Mouse (Mus musculus): ENCODE results near the gene Raver1.

Gene Raver1

DNA sequence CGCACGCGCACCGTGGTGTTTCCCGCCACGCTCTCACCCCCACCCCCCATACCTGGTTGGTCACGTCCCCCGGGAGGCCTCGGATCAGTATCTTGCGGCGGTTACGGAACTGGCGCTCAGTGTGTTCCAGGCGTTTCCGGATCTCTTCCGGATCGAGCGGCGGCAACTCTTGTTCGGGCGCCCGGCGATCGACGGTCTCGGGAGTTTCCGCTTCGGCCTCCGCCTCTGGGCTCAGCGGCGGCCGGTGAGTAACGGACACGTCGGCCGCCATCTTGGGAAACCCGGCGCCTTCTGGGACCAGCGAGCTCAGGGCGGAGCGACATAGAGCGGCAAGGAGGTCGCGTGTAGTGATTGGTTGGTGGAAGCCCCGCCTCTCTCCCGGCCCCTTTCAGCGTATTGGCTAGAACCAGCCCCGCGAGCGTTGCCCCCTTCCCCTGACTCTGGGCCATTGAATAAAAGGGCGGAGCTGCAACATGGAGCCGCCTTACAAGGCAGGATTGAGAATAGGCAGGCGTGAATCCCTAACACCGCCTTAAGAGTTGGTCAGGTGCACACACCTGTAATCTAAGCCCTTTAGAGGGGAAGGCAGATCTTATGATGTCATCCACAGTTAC, at the start of gene Raver1, which contains the start of gene Gm38431:
Gene Raver1 (minus strand): TSS at position 302 of the 614 bp plus-strand sequence.
Gene Gm38431 (minus strand): TSS at position 291 of the 614 bp plus-strand sequence.
- in situ Hi-C loops (cut with MboI, MseI), result loop anchor here in 1 of 2 experiments (5.0 kb wide), 1 partner anchor 35 kb away; no protein-coding TSS in a partner anchor

DNA sequence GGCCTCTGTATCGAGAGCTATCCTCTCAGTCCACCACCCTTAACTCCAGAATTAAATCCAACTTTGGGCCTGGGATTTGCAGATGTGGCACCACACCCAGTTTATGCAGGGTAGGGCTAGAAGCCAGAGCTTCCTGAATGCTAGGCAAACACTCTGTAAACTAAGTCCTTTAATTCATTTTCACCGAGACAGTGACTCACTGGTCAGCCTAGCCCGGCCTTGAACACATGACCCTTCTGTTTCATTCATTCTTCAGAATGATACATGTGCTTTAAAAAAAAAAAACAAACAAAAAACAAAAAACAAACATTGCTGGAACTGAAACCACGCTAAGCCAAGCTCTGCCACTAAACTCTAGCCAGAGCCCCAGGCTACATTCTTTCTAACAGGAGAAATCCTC, 46.6 kb upstream of the Raver1 start:
- in situ Hi-C loops (cut with MboI, MseI), result no loop called here

DNA sequence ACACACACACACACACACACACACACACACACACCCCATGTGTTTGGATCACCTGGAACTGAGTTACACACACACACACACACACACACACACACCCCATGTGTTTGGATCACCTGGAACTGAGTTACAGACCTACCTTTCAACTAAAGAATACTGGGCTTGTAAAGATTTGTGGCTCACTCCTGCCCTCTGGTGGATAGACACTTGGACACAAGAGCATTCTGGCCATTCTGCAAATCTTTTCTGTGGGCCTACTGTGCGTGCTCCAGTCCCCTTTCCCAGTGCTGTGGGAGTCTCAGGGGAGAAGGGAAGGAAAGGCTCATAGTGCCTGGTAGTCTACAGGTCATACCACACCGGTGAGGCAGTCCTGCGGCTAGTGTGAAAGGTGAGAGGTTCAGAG, 45.4 kb upstream of the Raver1 start:
- in situ Hi-C loops (cut with MboI, MseI), result no loop called here

DNA sequence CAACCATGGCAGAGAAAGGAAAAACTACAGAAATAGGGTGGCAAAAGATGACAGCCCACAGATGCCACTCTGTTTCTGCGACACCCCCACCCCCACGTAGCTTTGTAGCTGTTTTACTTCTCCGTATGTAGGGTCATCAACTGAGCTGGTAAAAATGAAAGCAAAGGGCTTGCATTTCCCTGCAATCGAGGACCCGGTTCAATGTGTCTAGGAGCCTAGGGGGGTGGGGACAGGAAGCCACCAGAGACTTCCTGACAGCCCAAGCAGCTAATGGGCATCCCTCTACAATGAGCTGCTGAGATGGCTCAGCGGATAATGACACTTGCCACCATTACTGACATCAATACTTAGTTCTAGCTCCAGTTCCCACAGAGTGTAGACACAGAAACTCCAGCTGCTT, 44.6 kb upstream of the Raver1 start:
- in situ Hi-C loops (cut with MboI, MseI), result no loop called here

DNA sequence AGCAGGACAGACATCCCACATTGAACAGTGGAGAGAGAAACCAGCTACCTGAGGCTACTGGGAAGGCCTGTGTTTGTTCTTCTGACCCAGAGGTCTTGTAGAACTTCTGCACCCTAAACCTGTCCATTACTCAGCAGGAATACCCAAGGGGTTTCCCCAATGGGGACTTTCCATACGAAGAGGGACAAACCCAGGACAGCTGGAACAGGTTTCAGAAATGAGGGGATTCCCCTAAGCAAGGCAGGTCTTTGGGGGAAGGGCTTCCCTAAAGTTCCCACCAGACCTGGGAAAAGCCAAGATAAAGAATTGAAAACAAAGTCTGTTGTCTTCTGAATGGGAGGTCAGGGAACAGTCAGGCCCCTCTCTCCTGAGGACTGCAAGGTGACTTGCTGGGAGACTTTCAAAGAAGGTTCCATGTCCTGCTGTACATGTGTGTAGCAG, 44.2 kb upstream of the Raver1 start:
- in situ Hi-C loops (cut with MboI, MseI), result no loop called here

DNA sequence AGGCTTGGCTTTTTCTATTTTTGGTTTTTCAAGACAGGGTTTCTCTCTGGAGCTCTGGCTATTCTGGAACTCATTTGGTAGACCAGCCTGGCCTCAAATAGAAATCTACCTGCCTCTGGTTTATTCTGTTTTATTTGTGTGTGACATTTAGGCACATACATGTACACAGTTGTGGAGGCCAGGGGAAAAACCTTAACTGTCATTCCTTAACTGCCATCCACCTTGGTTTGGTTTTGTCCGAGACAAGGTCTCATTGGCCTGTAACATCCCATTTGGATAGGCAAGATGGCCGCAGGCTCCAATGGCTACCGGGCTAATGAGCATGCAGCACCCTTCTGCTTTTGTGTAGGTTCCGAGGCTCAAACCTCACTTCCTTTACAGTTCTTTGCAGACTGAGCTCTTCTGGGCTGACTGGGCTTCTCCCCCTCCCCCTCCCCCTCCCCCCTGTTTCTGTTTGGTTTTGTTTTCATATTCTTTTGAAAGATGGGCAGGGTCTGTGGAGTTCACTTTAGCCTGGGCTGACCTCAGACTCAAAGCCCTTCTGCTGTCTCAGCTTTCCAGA, 43.6 kb upstream of the Raver1 start:
- in situ Hi-C loops (cut with MboI, MseI), result no loop called here

DNA sequence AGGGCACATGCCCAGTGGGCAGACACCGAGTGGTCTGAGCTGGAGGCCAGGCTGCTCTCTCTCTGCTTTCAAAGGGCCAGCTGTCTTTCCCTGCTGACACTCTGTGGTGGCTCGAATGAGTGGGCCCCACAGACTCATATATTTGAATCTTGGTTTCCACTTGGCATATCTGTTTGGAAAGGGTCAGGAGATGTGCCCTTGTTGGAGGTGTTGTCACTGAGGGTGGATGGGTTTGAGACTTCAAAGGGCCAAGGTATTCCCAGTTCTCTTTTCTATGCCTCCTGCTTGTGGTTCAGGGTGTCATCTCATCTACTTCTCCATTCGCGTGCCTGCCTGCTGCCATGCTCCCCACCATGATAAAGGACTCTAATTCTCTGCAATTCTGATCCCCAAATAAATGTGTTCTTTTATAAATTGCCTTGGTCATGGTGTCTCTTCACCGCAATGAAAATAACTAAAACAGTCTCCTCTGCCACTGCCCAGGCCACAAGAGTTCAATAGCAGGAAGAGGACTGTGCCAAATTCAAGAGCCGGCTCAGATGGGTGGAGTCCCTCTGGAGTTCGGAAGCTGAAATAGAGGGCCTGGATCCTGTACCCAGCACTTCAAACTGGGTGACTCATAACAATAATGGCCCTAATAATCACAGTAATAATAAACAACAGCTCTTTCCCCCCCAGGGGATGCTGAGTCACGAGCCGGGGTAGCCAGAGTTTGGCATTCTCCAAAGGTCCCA, 43.0 kb upstream of the Raver1 start:
- in situ Hi-C loops (cut with MboI, MseI), result no loop called here

DNA sequence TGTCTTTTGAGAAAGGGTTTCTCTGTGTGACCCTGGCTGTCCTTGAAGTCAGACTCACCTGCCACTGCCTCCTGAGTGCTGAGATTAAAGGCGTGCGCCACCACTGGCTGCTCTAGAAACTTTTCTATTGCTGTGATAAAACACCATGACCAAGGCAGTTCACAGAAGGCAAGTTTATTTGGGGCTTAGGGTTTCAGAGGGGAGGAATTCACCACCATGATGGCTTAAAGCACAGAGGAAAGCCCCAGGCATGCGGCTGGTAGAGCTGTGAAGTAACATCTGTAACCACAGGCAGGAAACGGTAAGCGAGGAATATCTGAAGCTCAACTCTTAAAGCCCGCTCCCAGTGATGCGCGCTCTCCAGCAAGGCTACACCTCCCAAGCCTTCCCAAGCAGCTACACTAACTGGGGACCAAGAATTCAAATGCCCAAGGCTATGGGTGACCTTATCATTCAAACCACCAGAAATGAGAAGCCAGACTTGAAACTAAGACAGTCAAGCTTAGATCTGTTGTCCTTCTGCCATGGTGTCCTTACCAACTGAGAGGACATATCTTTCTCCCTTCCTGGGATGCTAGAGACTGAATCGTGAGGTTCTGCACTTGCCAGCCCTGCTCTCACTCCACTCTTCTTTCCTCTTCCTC, 41.4 kb upstream of the Raver1 start:
- in situ Hi-C loops (cut with MboI, MseI), result no loop called here

DNA sequence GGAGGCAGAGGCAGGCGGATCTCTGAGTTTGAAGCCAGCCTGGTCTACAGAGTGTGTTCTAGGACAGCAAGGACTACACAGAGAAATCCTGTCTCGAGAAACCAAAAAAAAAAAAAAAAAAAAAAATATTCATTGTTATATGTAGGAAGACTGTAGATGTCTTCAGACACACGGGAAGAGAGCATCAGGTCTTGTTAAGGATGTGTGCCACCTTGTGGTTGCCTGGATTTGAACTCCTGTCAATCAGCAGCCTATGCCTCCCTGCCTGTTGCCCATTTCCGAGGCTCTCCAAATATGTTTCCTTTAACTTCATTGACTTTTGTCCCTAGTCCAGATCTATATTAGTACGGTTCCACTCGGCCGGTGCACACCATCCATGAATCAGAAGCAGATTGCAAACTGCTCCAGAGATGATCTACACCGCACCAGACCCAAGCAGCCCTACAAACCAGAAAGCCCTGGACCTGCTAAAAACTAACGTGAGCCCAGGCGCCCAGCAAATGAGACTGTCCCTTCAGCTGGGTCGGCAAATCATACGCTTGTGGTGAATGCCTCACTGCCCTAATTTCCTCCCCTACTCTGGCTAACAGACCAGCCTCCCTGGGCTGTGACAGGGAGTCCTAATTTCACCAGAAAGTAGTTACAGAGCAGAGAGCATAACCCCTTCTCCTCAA, 40.4 kb upstream of the Raver1 start:
- in situ Hi-C loops (cut with MboI, MseI), result no loop called here

DNA sequence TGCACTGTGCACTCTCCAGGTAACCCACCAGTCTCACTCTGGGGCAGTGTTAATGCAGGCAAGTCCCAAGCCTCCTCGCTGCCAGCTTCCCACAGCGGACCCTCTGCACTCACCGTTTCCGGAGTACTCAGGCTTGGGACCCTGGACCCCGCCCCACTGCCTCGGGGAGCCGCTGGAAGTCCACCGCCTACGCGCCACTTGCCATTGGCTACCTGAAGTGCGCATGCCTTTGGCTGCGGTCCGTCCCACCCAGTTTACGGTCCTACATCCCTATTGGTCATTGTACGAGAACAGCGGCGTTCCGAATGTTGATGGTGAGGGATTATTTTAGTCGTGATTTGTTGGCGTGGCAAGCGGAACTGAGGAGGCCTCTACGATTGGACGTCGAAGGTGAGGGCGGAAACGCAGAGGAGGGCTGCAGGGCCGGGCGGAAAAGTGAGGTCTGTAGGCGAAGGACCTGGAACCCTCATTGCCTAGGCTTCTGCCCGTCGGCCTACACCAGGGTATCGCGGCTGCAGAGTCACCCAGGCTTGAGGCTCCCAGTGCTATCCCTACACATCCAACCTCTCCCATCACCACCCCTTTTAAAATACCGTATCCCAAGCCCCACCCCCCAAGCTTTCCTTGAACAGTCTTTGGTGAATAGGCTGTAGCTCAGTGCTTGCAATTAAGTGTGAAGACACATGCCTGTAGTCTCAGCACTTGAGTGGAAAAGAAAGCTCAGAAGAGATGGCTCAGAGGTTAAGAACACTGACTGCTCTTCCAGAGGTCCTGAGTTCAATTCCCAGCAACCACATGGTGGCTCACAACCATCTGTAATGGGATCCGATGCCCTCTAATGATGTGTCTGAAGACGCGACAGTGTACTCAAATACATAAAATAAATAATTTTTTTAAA, 39.5 kb upstream of the Raver1 start, which contains the start of gene Tyk2:
Gene Tyk2 (minus strand): TSS at position 185 of the 898 bp plus-strand sequence.
- in situ Hi-C loops (cut with MboI, MseI), result no loop called here

DNA sequence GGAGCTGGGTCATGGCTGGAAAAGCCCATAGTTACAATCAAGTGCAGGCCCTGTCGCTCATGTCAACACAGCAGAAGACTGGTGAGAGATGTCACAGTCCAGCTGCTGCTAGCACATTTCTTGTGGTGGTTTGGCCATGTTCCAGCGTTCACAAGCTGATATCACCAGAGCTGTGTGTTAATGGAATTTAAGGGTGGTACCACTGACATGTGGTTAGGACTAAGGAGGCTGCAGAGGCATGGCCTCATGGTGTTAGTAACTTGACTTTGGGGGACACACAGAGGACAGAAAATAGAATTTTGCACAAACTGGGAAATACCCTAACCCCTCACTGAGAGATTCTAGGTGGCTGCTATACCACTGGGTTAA, 34.4 kb upstream of the Raver1 start:
- in situ Hi-C loops (cut with MboI, MseI), result loop anchor here in 1 of 2 experiments (5.0 kb wide), 1 partner anchor 34 kb away; the partner anchor contains the start of genes Gm38431 and Raver1

DNA sequence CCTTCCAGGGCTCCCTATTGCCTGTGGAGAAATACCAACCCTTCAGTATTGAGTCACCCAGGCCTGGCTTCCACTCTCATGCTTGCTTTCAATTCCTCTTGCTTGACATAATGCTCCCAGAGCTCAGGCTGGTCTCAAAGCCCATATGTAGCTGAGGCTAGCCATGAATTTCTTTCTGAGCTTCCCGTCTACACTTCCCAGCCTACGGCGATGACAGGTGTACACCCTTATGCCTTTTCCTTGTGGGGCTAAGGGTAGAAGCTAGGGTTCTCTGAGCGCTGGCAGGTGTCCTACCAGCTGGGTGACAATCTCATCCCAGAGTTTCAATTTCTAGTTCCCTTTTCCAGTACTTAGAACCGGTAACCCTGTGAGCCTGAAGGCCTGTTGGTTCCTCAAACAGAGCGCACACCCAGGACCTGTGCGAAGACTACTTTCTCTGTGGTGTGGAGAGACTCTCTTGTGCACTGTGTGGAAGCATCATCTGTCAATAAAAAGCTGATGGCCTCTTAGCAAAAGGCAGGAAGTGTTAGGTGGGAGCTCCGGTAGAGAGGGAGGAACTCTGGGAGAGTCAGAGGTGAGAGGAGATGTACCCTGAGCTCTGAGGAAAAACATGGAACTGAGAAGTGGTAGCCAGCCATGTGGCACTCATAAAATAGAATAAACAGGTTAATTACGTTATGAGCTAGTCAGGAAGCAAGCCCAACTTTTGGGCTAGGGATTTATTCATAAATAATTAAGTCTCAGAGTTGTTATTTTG, 33.9 kb upstream of the Raver1 start:
- in situ Hi-C loops (cut with MboI, MseI), result loop anchor here in 1 of 2 experiments (5.0 kb wide), 1 partner anchor 33 kb away; the partner anchor contains the start of genes Gm38431 and Raver1

DNA sequence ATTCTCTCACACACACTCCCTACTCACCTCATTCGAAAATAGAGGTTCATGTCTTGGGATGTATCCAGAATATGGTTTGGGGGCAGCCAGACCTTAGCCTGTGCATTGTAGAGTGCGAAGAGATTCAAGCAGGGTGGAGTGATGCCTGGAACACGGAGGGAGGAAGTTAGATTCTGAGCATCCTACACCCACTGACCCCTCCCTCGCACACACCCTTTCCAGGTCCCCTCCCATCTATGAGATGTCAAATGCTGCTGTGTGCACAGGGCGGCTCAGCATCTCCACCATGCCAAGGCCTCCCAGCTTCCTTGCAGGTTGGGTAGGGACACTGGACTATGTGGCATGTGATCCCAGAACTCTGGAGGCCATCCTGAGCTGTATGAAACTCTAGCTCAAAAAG, 33.0 kb upstream of the Raver1 start:
- in situ Hi-C loops (cut with MboI, MseI), result loop anchor here in 1 of 2 experiments (5.0 kb wide), 1 partner anchor 33 kb away; the partner anchor contains the start of genes Gm38431 and Raver1

DNA sequence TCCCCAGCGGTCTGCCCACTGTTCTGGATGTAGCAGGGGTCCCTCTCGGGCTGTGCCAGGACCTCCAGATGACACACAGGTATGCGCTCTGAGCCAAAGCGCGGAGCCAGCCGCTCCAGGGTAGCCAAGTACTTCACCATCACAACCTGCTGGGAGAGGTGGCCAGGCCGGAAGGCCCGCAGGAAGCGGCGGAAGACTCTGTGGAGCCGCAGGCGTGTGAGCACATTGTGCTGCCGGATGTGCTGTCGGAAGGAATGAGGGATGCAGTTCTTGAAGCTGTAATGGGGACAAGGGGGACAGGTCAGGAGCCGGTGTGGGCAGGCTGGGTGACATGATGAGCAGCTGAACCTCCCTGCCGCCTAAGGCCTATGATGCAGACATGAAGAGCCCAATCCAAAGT, 29.7 kb upstream of the Raver1 start:
- in situ Hi-C loops (cut with MboI, MseI), result no loop called here

DNA sequence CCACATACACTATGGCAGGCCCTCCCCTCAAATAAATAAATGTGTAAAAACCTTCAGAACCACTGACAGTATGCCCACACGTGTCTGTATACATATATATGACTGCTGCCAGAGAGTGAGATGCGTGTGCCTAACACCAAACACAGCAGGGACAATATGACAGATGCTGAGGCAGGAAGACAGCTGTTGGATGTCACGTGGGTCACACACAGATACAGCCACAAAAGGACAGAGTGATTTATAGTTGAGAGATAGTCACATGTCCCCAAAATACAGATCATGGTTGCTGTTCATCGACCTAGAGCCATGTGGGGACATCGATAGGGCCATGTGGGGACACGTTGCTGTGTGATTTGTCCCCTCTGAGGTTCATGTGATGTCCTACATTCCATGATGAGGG, 25.3 kb upstream of the Raver1 start:
- in situ Hi-C loops (cut with MboI, MseI), result no loop called here

DNA sequence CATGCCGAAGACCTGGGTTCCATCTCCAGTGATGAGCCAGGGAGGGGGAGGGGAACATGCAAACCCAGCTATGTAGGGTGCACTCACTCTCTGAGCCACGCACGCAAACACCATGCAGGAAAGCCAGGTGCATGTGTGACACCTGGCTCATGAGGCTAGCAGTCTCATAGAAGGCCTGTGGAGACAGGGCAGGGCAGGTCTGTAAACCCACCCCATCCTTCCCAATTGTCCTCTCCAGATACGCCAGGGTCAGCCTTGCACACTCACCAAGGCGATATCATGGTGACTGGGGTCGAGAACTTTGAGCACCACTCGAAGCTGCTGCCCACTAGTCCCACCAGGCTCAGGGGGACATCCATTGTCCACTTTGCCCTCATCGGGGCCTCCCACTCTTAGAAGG, 23.3 kb upstream of the Raver1 start:
- in situ Hi-C loops (cut with MboI, MseI), result no loop called here

DNA sequence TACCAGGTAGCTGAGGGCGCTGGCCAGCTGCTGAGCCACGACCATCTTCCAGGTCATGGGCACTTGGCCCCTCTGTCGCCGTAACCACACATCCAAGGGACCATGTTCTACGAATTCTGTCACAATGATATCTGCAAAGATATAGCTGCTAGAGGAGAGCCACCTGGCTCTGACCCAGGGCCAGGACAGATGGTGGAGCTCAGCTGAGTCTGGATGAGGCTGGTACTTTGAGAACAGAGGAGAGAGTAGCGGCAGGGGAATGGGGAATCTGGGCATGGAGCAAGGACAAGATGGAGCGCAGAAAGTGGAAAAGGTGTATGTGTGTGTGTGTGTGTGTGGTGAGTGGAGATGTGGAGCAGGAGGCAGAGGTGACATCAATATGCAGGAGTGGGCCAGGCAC, 22.4 kb upstream of the Raver1 start:
- in situ Hi-C loops (cut with MboI, MseI), result no loop called here

DNA sequence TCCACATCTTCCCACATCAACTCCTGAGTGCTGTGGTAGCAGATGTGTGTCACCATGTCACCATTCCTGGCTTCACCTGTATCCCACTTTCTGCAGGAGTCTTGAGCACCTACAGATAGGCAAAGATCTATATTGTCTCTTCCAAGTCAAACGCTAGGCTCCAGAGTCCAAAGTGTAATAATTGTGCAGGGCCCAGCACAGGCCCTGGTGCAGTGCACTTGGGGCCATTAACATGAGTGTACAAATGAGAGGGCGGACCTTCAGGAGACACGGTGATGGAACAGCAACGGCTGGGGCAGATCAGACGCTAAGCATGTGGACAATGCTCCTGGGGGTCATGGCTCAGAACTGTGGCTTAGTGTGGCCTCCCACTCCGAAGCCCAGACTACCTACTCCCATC, 21.9 kb upstream of the Raver1 start:
- in situ Hi-C loops (cut with MboI, MseI), result no loop called here

DNA sequence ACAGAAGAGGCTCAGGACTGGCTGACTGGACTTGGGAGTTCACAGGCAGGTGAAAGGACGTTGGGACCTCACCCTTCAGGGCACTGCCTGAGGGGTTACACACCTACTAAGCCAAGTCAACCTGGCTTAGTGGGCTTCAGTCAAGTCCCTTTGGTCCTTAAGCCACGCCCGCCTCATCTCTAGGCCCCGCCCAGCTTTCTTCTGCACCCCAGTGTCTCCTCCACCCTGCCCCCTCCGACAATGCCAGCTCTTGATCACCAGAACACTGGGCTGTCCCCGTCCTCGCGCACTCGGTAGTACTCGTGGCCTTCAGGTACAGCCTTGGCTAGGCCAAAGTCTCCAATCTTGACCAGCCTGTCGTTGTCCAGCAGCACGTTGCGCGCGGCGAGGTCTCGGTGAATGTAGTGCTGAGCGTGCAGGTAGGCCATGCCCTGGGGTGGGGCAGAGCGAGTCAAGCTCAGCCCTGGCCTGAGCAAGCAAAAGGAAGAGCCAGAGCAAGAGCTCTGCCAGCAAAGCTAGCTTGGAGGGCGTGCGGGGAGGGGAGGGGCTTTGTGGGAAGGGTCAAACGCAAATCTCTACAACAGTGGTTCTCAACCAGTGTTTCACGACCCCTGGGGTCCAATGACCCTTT, 15.9 kb upstream of the Raver1 start:
- in situ Hi-C loops (cut with MboI, MseI), result no loop called here
